Mouse (Mus musculus): ENCODE measurements around the gene Nup107. TPM values are rescaled to one million over a fixed set of nuclear protein-coding genes. Genes with fewer than 3 reads are reported as not detected.
"Not testable (repeated sequence)": the region's sequence is repeated elsewhere in the genome, so short reads cannot be mapped to it uniquely, and the experiment has no call there.

Gene Nup107
- total RNA-seq, 4 experiments from 2014 or later: 16.8 to 20.6 (median 18.3) TPM

GRCm38 (mm10) chr10:117704964-117705335, 87.6 kb downstream of the Nup107 start:
- no peak for DNase-seq (ENCODE audit: low spot score in 2 of 2)

- not testable (repeated sequence) for DNase-seq (ENCODE audit: low spot score in 2 of 2)
Measured at GRCm38 (mm10) chr10:117704314-117704963, 88.1 kb downstream of the Nup107 start.

GRCm38 (mm10) chr10:117703506-117703905, 89.0 kb downstream of the Nup107 start:
- DNase-seq (ENCODE audit: low spot score in 2 of 2): no peak

GRCm38 (mm10) chr10:117702024-117702833, 90.3 kb downstream of the Nup107 start:
- DNase-seq (ENCODE audit: low spot score in 2 of 2): no peak

- no peak for DNase-seq (ENCODE audit: low spot score in 2 of 2)
Measured at GRCm38 (mm10) chr10:117701034-117701829, 91.3 kb downstream of the Nup107 start.

Other genes starting within 250 kb of the Nup107 start
- gene Cpm, start 163.2 kb downstream of the Nup107 start, total RNA-seq (2022): 10 to 100 TPM in 2 of 4 experiments, 1 to 10 TPM in 2; 9.1 to 11.4 (median 9.7) TPM
- gene Mdm2, start 81.9 kb downstream of the Nup107 start, total RNA-seq (2022): 10 to 100 TPM; 54.5 to 67.0 (median 58.7) TPM
- 10 to 100 TPM; 29.7 to 33.1 (median 31.9) TPM for gene Slc35e3, start 46.3 kb downstream of the Nup107 start, total RNA-seq (2022)
- 10 to 100 TPM; 56.6 to 59.8 (median 59.1) TPM for gene Rap1b, start 53.3 kb upstream of the Nup107 start, total RNA-seq (2022)

All from layer of hippocampus, adult 8-10 months (tissue).